Mouse (Mus musculus) myocyte (in vitro differentiated cells): ENCODE data around the gene Ssna1. TPM values are rescaled to one million over a fixed set of nuclear protein-coding genes. Genes with fewer than 3 reads are reported as not detected.

Experiments
- H3K27me3 ChIP-seq: one replicate; pipeline ENCODE4 v1.6.1; 2011; ENCODE audit not compliant: control insufficient read depth, insufficient read depth, insufficient read length
- H3K36me3 ChIP-seq: one replicate; pipeline ENCODE4 v1.6.1; 2011; ENCODE audit not compliant: control insufficient read depth, insufficient read depth
- H3K4me2 ChIP-seq: one replicate; pipeline ENCODE4 v1.6.1; 2011; ENCODE audit warnings: low read depth, control low read depth
- H3K4me3 ChIP-seq: one replicate; pipeline ENCODE4 v1.5.1; 2011; ENCODE audit warnings: mild to moderate bottlenecking, control low read depth, moderate library complexity
- H3K79me2 ChIP-seq: one replicate; pipeline ENCODE4 v1.6.1; 2011; ENCODE audit not compliant: control insufficient read depth, insufficient read depth
- H3ac ChIP-seq: one replicate; pipeline ENCODE4 v1.6.1; 2011; ENCODE audit not compliant: control insufficient read depth, insufficient read length
- CEBPB ChIP-seq: IDR thresholded peaks from 2 replicates; pipeline ENCODE4 v1.6.1; 2011; ENCODE audit warnings: mild to moderate bottlenecking, moderate library complexity; ENCODE audit not compliant: poor library complexity, insufficient read depth, severe bottlenecking
- E2F4 ChIP-seq: IDR thresholded peaks from one replicate; pipeline ENCODE4 v1.6.1; 2011; ENCODE audit warnings: mild to moderate bottlenecking, control low read depth, moderate library complexity; ENCODE audit not compliant: insufficient read depth
- MAX ChIP-seq: IDR thresholded peaks from one replicate; pipeline ENCODE4 v1.6.1; 2011; ENCODE audit warnings: low read depth, mild to moderate bottlenecking, control low read depth
- MYOD1 ChIP-seq, 3 experiments: IDR thresholded peaks; one replicate each; pipeline ENCODE4 v1.6.1; 2011; ENCODE audit warnings: control low read depth in 2 of 3, low read depth in 2 of 3, mild to moderate bottlenecking in 2 of 3, moderate library complexity in 1 of 3; ENCODE audit not compliant: insufficient read length in 2 of 3, control insufficient read depth in 1 of 3
- MYOG ChIP-seq, 3 experiments: IDR thresholded peaks; one replicate each; pipeline ENCODE4 v1.6.1; 2011; ENCODE audit warnings: control low read depth in 2 of 3, low read depth in 2 of 3, mild to moderate bottlenecking in 2 of 3; ENCODE audit not compliant: insufficient read length in 2 of 3, control insufficient read depth in 1 of 3, insufficient read depth in 1 of 3
- POLR2A ChIP-seq: IDR thresholded peaks from one replicate; pipeline ENCODE4 v1.6.1; 2011; ENCODE audit warnings: low read depth, mild to moderate bottlenecking, control low read depth, moderate library complexity; ENCODE audit not compliant: insufficient read length
- POLR2AphosphoS2 ChIP-seq: IDR thresholded peaks from one replicate; pipeline ENCODE4 v1.6.1; 2011; ENCODE audit warnings: low read depth, control low read depth; ENCODE audit not compliant: insufficient read length
- REST ChIP-seq: IDR thresholded peaks from one replicate; pipeline ENCODE4 v1.6.1; 2011; ENCODE audit warnings: mild to moderate bottlenecking, control low read depth, moderate library complexity; ENCODE audit not compliant: insufficient read depth, insufficient read length
- SRF ChIP-seq: IDR thresholded peaks from one replicate; pipeline ENCODE4 v1.6.1; 2011; ENCODE audit warnings: low read depth; ENCODE audit not compliant: control insufficient read depth, insufficient read length
- TCF12 ChIP-seq: IDR thresholded peaks from one replicate; pipeline ENCODE4 v1.6.1; 2011; ENCODE audit warnings: mild to moderate bottlenecking, control low read depth; ENCODE audit not compliant: poor library complexity, insufficient read depth, severe bottlenecking
- TCF3 ChIP-seq: IDR thresholded peaks from one replicate; pipeline ENCODE4 v1.6.1; 2011; ENCODE audit warnings: low read depth, control low read depth; ENCODE audit not compliant: insufficient read length
- USF1 ChIP-seq: IDR thresholded peaks from one replicate; pipeline ENCODE4 v1.6.1; 2011; ENCODE audit warnings: low read depth, mild to moderate bottlenecking, control low read depth, moderate library complexity
- polyA plus RNA-seq: library from polyadenylated mRNA; unstranded; fragments of >200 nt; fragmentation: generic; extraction: Trizol; gene quantifications from one replicate; pipeline ENCODE4 v1.2.1, GENCODE M21; 2012; ENCODE audit warnings: missing spikeins

The Ssna1 gene
- polyA plus RNA-seq, 1 experiment, result 106 TPM

- H3K36me3 ChIP-seq, result no peaks in the 10 kb centered on the region
- TF ChIP-seq MYOG (IDR thresholded peaks at IDR 0.05; ENCODE audit: control insufficient read depth in 1 of 3, insufficient read depth in 1 of 3, insufficient read length in 2 of 3, low read depth in 2 of 3) (no peak), REST (no peak), CEBPB (no peak), POLR2AphosphoS2 (no peak), E2F4 (no peak), TCF12 (no peak), POLR2A (no peak), SRF (no peak), MYOD1 (IDR thresholded peaks at IDR 0.05; ENCODE audit: control insufficient read depth in 1 of 3, insufficient read length in 2 of 3, low read depth in 2 of 3) (no peak), TCF3 (no peak), USF1 (no peak)
- H3K27me3 ChIP-seq, result peaks cover 69% of the 10 kb centered on the region
- H3K79me2 ChIP-seq, result no peaks in the 10 kb centered on the region
- no peak overlapping the region for H3K4me3 ChIP-seq
- H3K4me2 ChIP-seq, result no peak overlapping the region
- no peak overlapping the region for H3ac ChIP-seq
These were observed 38.8 kb downstream of the Ssna1 start for GRCm38 (mm10) chr2:25233421-25233820.

GRCm38 (mm10) chr2:25231038-25231437 lies 41.2 kb downstream of the Ssna1 start:
- TF ChIP-seq CEBPB (no peak), USF1 (no peak), SRF (no peak), POLR2A (no peak), E2F4 (no peak), TCF12 (no peak)
- no peaks in the 10 kb centered on the region for H3K36me3 ChIP-seq
- no peak overlapping the region for H3ac ChIP-seq
- no peak overlapping the region for H3K4me3 ChIP-seq
- peaks cover 61% of the 10 kb centered on the region for H3K27me3 ChIP-seq
- H3K79me2 ChIP-seq, result no peaks in the 10 kb centered on the region
- H3K4me2 ChIP-seq, result no peak overlapping the region

- peaks cover 57% of the 10 kb centered on the region for H3K27me3 ChIP-seq
- H3K4me2 ChIP-seq, result no peak overlapping the region
- H3K79me2 ChIP-seq, result no peaks in the 10 kb centered on the region
- H3ac ChIP-seq, result no peak overlapping the region
- H3K4me3 ChIP-seq, result no peak overlapping the region
- H3K36me3 ChIP-seq, result no peaks in the 10 kb centered on the region
- TF ChIP-seq MYOD1 (IDR thresholded peaks at IDR 0.05; ENCODE audit: control insufficient read depth in 1 of 3, insufficient read length in 2 of 3, low read depth in 2 of 3), result no peak
These were observed 41.7 kb downstream of the Ssna1 start for GRCm38 (mm10) chr2:25230581-25230980.

GRCm38 (mm10) chr2:25229582-25229981 lies 42.7 kb downstream of the Ssna1 start:
- Histone ChIP-seq H3K79me2 (no peaks in the 10 kb centered on the region), H3ac (no peak overlapping the region), H3K4me3 (no peak overlapping the region), H3K36me3 (no peaks in the 10 kb centered on the region), H3K27me3 (peaks cover 48% of the 10 kb centered on the region), H3K4me2 (no peak overlapping the region)
- TF ChIP-seq SRF (no peak), POLR2AphosphoS2 (no peak), MYOG (IDR thresholded peaks at IDR 0.05; ENCODE audit: control insufficient read depth in 1 of 3, insufficient read depth in 1 of 3, insufficient read length in 2 of 3, low read depth in 2 of 3) (no peak), MAX (no peak), TCF12 (no peak), TCF3 (no peak), E2F4 (no peak), REST (no peak), USF1 (no peak), MYOD1 (IDR thresholded peaks at IDR 0.05; ENCODE audit: control insufficient read depth in 1 of 3, insufficient read length in 2 of 3, low read depth in 2 of 3) (no peak), POLR2A (no peak), CEBPB (no peak)

- Histone ChIP-seq H3K36me3 (no peaks in the 10 kb centered on the region), H3K4me3 (peak overlapping the region; percentile 6), H3K27me3 (peaks cover 43% of the 10 kb centered on the region), H3K79me2 (no peaks in the 10 kb centered on the region), H3K4me2 (peak overlapping the region; percentile 75), H3ac (no peak overlapping the region)
- no peak for TF ChIP-seq USF1
- no peak for TF ChIP-seq SRF
- no peak for TF ChIP-seq POLR2A
- TF ChIP-seq E2F4, result no peak
- TF ChIP-seq MAX, result no peak
- no peak for TF ChIP-seq MYOD1 (IDR thresholded peaks at IDR 0.05; ENCODE audit: control insufficient read depth in 1 of 3, insufficient read length in 2 of 3, low read depth in 2 of 3)
- no peak for TF ChIP-seq CEBPB
- TF ChIP-seq TCF12, result no peak
- TF ChIP-seq REST, result no peak
- TF ChIP-seq POLR2AphosphoS2, result no peak
These were observed 43.2 kb downstream of the Ssna1 start for GRCm38 (mm10) chr2:25228995-25229530.
